Mouse (Mus musculus): ENCODE data around the gene Pigt.

DNA sequence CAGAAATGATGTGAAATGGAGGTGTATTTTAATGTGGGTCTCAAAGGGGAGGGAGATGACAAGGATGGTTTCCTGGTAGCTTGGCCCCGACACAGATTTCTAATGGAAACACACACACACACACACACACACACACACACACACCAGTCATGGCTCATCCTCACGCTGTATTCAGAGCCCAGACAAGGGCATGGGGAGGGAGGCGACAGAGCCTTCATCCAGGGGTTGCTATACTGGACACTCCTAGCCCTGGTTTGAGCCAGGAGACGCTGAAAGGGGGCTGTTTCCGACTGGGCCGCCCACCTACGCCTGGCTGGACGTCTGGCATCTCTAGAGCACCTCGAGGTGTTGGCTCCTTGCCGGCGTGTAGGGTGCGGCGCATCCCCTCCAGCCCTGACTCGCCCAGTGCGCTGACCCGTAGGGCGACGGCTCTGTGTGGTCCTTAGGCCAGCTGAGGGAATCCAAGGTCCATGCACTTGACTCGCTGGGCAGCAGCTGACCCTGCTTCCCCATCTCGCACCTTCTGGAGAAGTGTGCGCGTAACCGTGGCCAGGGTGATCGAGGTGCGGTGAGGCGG is 11.6 kb upstream of the Pigt start, which contains the start of gene Dbndd2:
- TF ChIP-seq CTCF (IDR thresholded peaks at IDR 0.05; ENCODE audit: extremely low read depth, insufficient read depth, low read length) (no peak), POLR2A (IDR thresholded peaks at IDR 0.05; ENCODE audit: extremely low read depth, insufficient read depth, low read length) (no peak)

Measured in cortical plate, adult 2 months (tissue).